Mouse (Mus musculus) heart, postnatal 14 days (tissue): Measurements from ENCODE around the gene Gipc3. TPM values are rescaled to one million over a fixed set of nuclear protein-coding genes. Genes with fewer than 3 reads are reported as not detected.

Source experiments
- DNase-seq, 2 experiments: peaks; one replicate each; pipeline ENCODE4 v3.0.0; 2021 to 2022
- intact Hi-C: fragments of 180-260 bp; cut with DNase I; formaldehyde crosslinking; loops from one replicate; pipeline ENCODE4 v1.15.1; 2025
- total RNA-seq, 2 experiments: library from RNA; stranded (reverse); gene quantifications; 2 replicates each; pipeline ENCODE4 v1.2.3; 2021

The Gipc3 gene
- total RNA-seq, 2 experiments from 2014 or later = 5.2 to 5.5 TPM

DNA sequence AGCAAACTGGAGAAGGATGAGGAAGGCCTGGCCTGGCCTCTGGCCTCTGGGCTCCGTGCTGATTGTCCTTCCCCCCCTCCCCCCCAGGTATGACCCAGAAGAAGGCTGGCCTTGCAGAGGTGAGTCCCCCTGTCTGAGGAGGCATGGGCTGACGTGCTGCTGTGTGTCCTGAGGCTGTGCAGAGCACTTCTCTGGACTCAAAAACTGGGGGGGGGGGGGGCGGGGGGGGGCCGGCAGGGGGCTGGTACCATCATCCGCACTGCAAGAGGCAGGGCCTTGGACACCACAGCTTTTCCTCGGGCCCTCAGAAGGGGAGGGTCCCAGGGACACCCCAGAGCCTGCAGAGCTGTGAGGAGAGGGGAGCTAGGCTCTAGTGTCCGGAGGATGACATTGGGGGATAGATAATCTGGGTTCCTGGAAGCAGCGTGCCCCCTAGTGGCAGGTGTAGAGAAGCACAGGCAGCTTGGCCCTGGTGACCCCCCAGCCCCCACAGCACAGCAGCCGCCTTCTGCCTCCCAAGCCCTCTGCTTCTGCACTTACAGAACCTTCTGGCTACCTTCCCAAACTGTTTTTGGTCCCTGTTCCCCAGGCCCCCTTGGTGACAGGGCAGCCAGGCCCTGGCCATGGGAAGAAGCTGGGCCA, 38.3 kb downstream of the Gipc3 start:
- intact Hi-C loops = loop anchor here (1.0 kb wide), 1 partner anchor 15 kb away; no protein-coding TSS in a partner anchor
- peak; percentile 67 to 77 for DNase-seq

DNA sequence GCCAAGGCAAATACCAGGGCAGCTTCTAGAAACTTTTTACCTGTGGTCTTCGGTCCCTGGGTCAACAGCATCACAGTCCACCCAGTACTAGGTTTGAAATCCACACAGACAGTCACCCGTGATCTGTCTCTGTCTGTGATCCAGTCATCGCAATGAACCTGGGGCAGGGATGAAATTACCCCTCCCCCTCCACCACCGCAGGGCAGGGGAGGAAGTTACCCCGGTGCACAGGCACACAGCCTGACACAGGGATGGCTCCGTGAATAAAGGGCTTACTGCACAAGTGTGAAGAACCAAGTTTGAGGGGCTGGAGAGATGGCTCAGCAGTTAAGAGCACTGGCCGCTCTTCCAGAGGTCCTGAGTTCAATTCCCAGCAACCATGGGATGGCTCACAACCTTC, 39.3 kb downstream of the Gipc3 start:
- intact Hi-C loops = no loop called here

DNA sequence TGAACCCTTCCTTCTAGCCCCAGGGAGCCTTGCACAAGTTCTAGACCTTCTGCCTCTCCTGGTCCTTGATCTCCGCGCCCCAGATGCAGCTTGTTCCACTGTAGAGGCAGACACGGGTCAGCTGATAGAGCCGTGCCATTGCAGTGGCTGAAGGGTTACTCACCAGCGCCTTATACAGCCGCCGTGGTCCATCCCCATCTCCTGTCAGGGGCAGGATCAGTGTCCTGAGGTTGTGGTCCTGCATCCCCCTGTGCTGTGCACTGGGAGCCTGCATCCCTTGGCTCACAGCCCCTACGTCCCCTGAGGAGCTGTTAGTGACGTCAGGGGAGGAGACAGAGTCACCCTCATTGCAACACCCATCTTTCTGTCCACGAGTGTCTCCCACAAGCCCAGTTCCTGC, 39.8 kb downstream of the Gipc3 start:
- intact Hi-C loops = no loop called here

More for the DNA sequence above, 39.3 kb downstream of the Gipc3 start:
- DNase-seq = no peak

DNA sequence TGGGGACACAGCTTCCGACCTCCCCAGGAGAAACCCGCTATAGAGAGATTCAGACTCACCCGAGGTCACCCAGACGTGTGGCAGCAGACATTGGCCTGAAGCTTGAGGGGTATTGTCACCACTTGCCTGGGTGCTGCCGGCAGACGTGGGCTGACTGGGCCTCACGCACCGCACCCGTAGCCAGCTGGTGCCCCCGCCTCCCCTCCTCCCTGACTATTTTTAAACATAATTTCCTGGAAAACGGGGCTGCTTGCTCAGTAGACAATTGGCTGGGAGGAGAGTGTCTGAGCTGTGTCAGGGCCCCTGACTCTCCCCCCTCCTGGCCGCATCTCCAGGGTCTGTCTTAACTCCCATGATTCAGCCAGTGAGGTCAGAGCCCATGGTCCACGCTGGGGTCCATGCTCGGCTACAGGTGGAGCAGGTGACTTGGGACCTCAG, 40.3 kb downstream of the Gipc3 start:
- intact Hi-C loops = no loop called here
- peak in 1 of 2 experiments; percentile 50 for DNase-seq

More for the DNA sequence above, 39.8 kb downstream of the Gipc3 start:
- no peak for DNase-seq

GRCm38 (mm10) chr10:81302288-81302687, 40.8 kb downstream of the Gipc3 start:
- intact Hi-C loops = no loop called here
- DNase-seq = no peak

DNA sequence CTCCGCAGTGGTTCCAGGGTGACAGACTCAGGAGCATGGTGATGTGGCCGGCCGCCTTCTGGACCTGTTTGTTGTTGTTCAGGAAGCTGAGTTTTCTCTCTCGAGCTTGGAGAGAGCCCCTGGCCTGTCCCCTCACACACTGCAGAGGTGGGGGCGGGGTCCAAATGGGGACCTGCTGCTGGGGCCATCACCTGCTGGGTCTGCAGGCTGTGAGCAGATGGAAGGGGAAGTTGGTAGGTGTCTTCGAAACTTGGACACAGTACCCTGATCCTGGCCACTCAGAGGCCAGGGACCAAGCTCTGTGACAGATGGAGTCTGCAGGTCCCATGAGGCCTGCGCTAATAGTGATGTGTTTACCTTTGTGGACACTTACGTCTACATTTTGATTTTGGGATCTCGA, 41.7 kb downstream of the Gipc3 start:
- intact Hi-C loops = no loop called here

GRCm38 (mm10) chr10:81300352-81300907, 42.6 kb downstream of the Gipc3 start:
- intact Hi-C loops = no loop called here
- no peak for DNase-seq

More for the DNA sequence above, 41.7 kb downstream of the Gipc3 start:
- DNase-seq = no peak

- no peak for DNase-seq
- intact Hi-C loops = no loop called here
Observed at GRCm38 (mm10) chr10:81299585-81300351, 43.3 kb downstream of the Gipc3 start.

GRCm38 (mm10) chr10:81298369-81299100, 44.5 kb downstream of the Gipc3 start:
- DNase-seq = no peak
- intact Hi-C loops = no loop called here

- peak; percentile 58 to 60 for DNase-seq
- intact Hi-C loops = no loop called here
Observed at GRCm38 (mm10) chr10:81297845-81298244, 45.2 kb downstream of the Gipc3 start.

DNA sequence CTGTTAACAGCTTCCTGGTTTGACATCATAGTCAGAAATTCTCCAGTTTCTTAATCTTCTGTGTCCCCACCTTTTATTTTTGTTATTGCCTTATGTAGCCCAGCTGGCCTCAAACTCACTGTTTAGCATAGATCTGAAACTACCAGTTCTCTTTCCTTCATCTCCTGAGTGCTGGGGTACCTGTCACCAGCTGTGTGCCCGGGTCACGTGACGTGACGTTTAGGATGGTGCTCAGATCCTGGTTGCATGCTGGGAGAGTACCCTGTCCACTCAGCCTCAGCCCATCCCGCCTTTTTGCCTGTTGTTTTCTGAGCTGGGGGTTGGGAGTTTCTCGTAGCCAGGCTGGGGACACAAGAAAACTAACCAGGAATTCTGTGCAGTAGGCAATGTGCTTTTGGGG, 45.8 kb downstream of the Gipc3 start:
- DNase-seq = no peak
- intact Hi-C loops = no loop called here

- DNase-seq = no peak
- intact Hi-C loops = no loop called here
Observed at GRCm38 (mm10) chr10:81295185-81295584, 47.9 kb downstream of the Gipc3 start.

- DNase-seq = no peak
- intact Hi-C loops = no loop called here
Observed at GRCm38 (mm10) chr10:81294442-81294841, 48.6 kb downstream of the Gipc3 start.

GRCm38 (mm10) chr10:81293334-81294030, 49.6 kb downstream of the Gipc3 start:
- no peak for DNase-seq
- intact Hi-C loops = no loop called here

DNA sequence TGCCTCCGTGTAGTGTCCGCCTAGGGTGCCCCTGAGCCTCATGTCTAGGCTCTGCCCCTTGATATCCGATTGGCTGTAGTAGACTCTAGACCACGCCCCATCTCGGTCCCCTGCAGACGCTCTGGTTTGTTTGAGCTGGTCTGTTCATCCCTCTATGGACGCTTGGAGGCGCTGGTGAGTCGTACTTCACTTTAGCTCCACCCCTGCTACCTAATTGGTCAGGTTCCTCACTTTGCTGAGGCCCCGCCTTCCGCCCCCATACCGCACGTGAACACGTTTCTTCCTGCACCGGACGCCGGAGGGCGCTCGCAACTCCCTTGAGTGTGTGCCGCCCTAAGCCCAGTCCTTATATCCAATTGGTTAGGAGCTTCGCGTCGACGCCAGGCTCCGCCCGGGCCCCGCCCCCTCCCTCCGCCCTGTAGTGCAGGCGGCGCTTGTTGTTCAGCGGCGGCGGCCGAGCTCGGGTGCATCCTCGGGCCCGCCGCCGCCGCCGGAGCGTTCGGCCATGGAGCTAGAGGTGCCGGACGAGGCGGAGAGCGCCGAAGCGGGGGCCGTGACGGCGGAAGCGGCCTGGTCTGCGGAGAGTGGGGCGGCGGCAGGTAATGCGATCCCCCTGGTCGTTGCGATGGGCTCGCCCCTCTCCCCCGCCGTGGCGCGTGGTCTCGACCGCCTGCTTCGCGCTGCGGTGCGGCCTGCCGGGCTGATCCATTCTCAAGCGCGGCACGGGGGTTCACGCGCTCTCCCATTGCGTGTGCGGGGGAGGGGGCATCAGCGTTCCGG, 50.3 kb downstream of the Gipc3 start, which contains the start of gene Pip5k1c:
Pip5k1c (plus strand) TSS at position 410 of the 780 bp plus-strand sequence.
- peak; percentile 99 for DNase-seq
- intact Hi-C loops = no loop called here

DNA sequence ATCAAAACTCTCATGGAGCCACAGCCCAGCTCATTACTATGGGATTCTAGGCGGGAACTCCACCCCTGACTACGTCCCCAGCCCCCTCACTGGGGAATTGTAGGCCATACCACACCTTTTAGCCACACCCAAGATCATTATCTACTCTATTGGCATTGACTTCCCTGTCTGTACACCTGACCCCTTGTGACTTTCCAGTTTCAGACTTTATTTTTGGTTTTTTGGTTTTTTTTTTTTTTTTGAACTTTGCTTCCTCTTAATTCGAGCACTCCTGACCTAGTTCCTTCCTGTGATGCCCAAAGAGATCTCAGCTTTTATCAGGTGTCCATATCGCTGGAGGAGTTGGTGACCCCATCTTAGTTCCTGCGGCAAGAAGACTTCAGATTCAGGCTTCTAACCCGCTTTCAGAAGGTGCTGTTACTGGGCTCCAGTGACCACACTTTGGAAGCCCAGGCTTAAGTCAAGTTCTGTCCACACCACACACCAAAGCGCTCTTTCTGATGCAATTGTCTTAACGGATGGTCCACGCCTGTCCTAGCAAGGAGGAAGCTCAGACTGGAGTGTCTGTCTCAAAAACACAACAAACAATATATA, 51.5 kb downstream of the Gipc3 start, which contains the start of gene Tjp3:
Tjp3 (minus strand) TSS at position 71 of the 594 bp plus-strand sequence.
- intact Hi-C loops = no loop called here
- DNase-seq = no peak

DNA sequence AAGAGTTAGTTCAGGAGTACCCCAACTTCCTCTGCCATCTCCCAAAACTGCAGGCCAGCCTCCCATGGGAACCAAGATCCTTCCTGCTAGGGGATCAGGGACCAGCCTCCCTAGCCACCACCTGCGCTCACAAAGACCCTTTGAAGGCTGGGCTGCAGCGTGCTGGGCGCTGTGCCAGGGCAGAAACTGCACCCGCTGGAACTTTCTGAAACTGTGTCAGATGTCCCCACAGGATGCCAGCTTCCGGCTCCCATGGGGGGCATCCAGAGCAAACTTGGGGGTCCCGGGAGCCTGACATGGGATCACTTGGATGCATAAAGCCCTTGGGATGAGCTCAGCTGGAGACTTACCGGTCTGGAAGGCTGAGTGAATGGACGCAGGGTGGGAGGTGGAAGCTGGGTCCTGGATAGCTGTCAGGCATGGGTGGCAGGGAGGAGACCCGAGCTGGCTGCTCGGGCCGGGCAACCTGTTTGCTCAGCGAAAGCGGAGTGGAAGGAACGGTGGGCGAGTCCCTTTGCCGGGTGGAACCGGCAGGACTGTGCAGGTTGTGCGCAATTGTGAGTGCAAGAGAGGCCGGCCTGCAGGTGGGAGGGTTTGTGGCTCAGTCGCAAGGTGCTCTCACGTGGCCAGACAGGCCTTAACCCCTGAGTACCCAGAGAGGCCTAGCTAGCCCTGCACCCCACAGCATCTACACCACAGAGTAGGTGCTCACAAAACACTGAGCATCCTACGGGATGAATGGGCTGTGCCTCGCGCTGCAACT, 52.2 kb downstream of the Gipc3 start:
- intact Hi-C loops = no loop called here
- DNase-seq = no peak

GRCm38 (mm10) chr10:81289811-81290210, 53.3 kb downstream of the Gipc3 start:
- intact Hi-C loops = loop anchor here (1.0 to 2.0 kb wide), 3 partner anchors 15 to 161 kb away; partner anchors contain the start of gene Gipc3
- no peak for DNase-seq
